Comparison of ENCODE assay signal across 8 mouse cellular contexts in genomic region chr4:144893561-144894486, GRCm38 (mm10). TPM values are rescaled to one million over a fixed set of nuclear protein-coding genes. Genes with fewer than 3 reads are reported as not detected.
A peak's percentile ranks its signal among the peaks of the same experiment; 100 is the strongest.
DNase-seq lines count a peak whose midpoint lies in the region; ATAC-seq and TF ChIP-seq lines count a peak whose summit lies in the region.

No protein-coding gene starts in this region.

- no peak for DNase-seq in layer of hippocampus, adult 2 months (ENCODE audit: low spot score in 2 of 2)
- no peak for DNase-seq in layer of hippocampus, adult 11-12 months (ENCODE audit: low spot score)
- DNase-seq in gastrocnemius, adult 2 months, result peak; percentile 73
- DNase-seq in hindbrain, postnatal 0 days (ENCODE audit: low spot score), result peak; percentile 23
- no peak for DNase-seq in liver, embryonic 14.5 days (ENCODE audit: low read depth in 3 of 3, low spot score in 3 of 3)
- peak; percentile 88 to 91 for DNase-seq in thymus, postnatal 36 days

- peak overlapping the region; percentile 65 for H3K4me3 ChIP-seq in layer of hippocampus, adult 2 months
- peak overlapping the region; percentile 80 for H3K4me3 ChIP-seq in bone marrow macrophage, adult 2 months (ENCODE audit: insufficient read depth, low read length)
- H3K4me3 ChIP-seq in gastrocnemius, adult 2 months, result peak overlapping the region; percentile 96
- H3K4me3 ChIP-seq in hindbrain, postnatal 0 days (ENCODE audit: low read length), result peak overlapping the region; percentile 63
- peak overlapping the region; percentile 56 to 59 for H3K4me3 ChIP-seq in liver, embryonic 14.5 days (ENCODE audit: insufficient read depth in 1 of 2, low read depth in 2 of 2, low read length in 2 of 2)
- peak overlapping the region; percentile 54 for H3K4me3 ChIP-seq in neural tube, embryonic 12.5 days

- WGBS in hindbrain, postnatal 0 days, result 2% methylated on average over 44 of the region's 44 CpGs
- WGBS in liver, embryonic 14.5 days (ENCODE audit: insufficient replicate concordance), result 2% methylated on average over 44 of the region's 44 CpGs
- under 1% methylated on average over 44 of the region's 44 CpGs for WGBS in neural tube, embryonic 12.5 days

- TF ChIP-seq CTCF in layer of hippocampus, adult 2 months (conservative IDR thresholded peaks at IDR 0.05), result no peak
- TF ChIP-seq CTCF in bone marrow macrophage, adult 2 months (IDR thresholded peaks at IDR 0.05; ENCODE audit: low read depth, low read length), result no peak
- no peak for TF ChIP-seq CTCF in gastrocnemius, adult 2 months (IDR thresholded peaks at IDR 0.05)
- no peak for TF ChIP-seq CTCF in hindbrain, postnatal 0 days (IDR thresholded peaks at IDR 0.05; ENCODE audit: low read depth)
- no peak for TF ChIP-seq CTCF in liver, embryonic 14.5 days (IDR thresholded peaks at IDR 0.05; ENCODE audit: low read depth)

- H3K27me3 ChIP-seq in hindbrain, postnatal 0 days (ENCODE audit: insufficient read depth, low read length), result no peaks in the 10 kb centered on the region
- H3K27me3 ChIP-seq in liver, embryonic 14.5 days (ENCODE audit: control insufficient read depth, insufficient read depth, low read length), result peaks cover 33% of the 10 kb centered on the region
- 0 out of 2 replicates have a peak, but pooled peaks cover 6% of the 10 kb centered on the region for H3K27me3 ChIP-seq in neural tube, embryonic 12.5 days (replicated peaks)

- intact Hi-C loops in gastrocnemius, adult 2 months (cut with DNase I), result loop anchor here (2.0 to 5.0 kb wide), 3 partner anchors 37 to 393 kb away; no protein-coding TSS in a partner anchor

- TF ChIP-seq EP300 in liver, embryonic 14.5 days (IDR thresholded peaks at IDR 0.05; ENCODE audit: low read depth), result no peak

- H3K4me1 ChIP-seq in bone marrow macrophage, adult 2 months (ENCODE audit: control insufficient read depth, insufficient read depth, low read length), result peaks cover 41% of the 10 kb centered on the region
- H3K4me1 ChIP-seq in hindbrain, postnatal 0 days (ENCODE audit: insufficient read depth, low read length), result peaks cover 9% of the 10 kb centered on the region; the same call in 1 of the 2 replicates
- peaks cover 0 to 8% of the 10 kb centered on the region in 2 experiments; a peak in 3 of 4 replicates for H3K4me1 ChIP-seq in liver, embryonic 14.5 days (replicated peaks; ENCODE audit: control insufficient read depth in 2 of 2, insufficient read depth in 2 of 2, low read length in 1 of 2)
- H3K4me1 ChIP-seq in neural tube, embryonic 12.5 days, result peaks cover 46% of the 10 kb centered on the region

- peak overlapping the region; percentile 56 for H3K9ac ChIP-seq in hindbrain, postnatal 0 days (replicated peaks; ENCODE audit: low read length)
- H3K9ac ChIP-seq in liver, embryonic 14.5 days (replicated peaks), result peak overlapping the region; percentile 28
- peak overlapping the region; percentile 71 for H3K9ac ChIP-seq in neural tube, embryonic 12.5 days

- no peak for TF ChIP-seq POLR2A in bone marrow macrophage, adult 2 months (IDR thresholded peaks at IDR 0.05; ENCODE audit: borderline replicate concordance, low read depth, low read length)

- H3K9me3 ChIP-seq in hindbrain, postnatal 0 days (ENCODE audit: low read length), result no peaks in the 10 kb centered on the region
- H3K9me3 ChIP-seq in liver, embryonic 14.5 days (ENCODE audit: control insufficient read depth, low read length), result no peaks in the 10 kb centered on the region
- H3K9me3 ChIP-seq in neural tube, embryonic 12.5 days, result no peaks in the 10 kb centered on the region

- peak overlapping the region; percentile 96 for H3K4me2 ChIP-seq in hindbrain, postnatal 0 days (ENCODE audit: low read depth, low read length)
- H3K4me2 ChIP-seq in liver, embryonic 14.5 days (ENCODE audit: low read depth), result peak overlapping the region; percentile 72
- peak overlapping the region; percentile 90 for H3K4me2 ChIP-seq in neural tube, embryonic 12.5 days (replicated peaks)

- H3K27ac ChIP-seq in layer of hippocampus, adult 2 months, result peak overlapping the region; percentile 85
- H3K27ac ChIP-seq in bone marrow macrophage, adult 2 months (ENCODE audit: insufficient read depth, low read depth, low read length), result peak overlapping the region; percentile 98
- peak overlapping the region; percentile 95 for H3K27ac ChIP-seq in gastrocnemius, adult 2 months
- peak overlapping the region; percentile 68 for H3K27ac ChIP-seq in hindbrain, postnatal 0 days
- no peak overlapping the region for H3K27ac ChIP-seq in liver, embryonic 14.5 days
- peak overlapping the region; percentile 20; the same call in 1 of the 2 replicates for H3K27ac ChIP-seq in neural tube, embryonic 12.5 days

- ATAC-seq in hindbrain, postnatal 0 days, result no peak
- ATAC-seq in liver, embryonic 14.5 days (ENCODE audit: insufficient read depth), result no peak
- ATAC-seq in neural tube, embryonic 12.5 days (ENCODE audit: low FRiP score, low read depth), result no peak

- H3K36me3 ChIP-seq in hindbrain, postnatal 0 days (ENCODE audit: insufficient read depth, low read length), result no peaks in the 10 kb centered on the region
- H3K36me3 ChIP-seq in liver, embryonic 14.5 days (replicated peaks; ENCODE audit: control insufficient read depth, insufficient read depth, low read depth), result no peaks in the 10 kb centered on the region
- H3K36me3 ChIP-seq in neural tube, embryonic 12.5 days, result peaks cover 3% of the 10 kb centered on the region

RNA-seq across cellular contexts. Expression of gene Dhrs3, which starts 1.2 kb away (rescaled TPM):
- 10 to 100 TPM; 26.7 to 29.0 TPM for total RNA-seq in layer of hippocampus, adult 2 months (2021)
- 661 and 687 TPM in 2 replicates for polyA plus RNA-seq in bone marrow macrophage, adult 2 months (2012; ENCODE audit: insufficient read depth, insufficient read length, missing spikeins)
- 10 to 100 TPM; 59.5 to 63.7 TPM for total RNA-seq in gastrocnemius, adult 2 months (2021)
- total RNA-seq in hindbrain, postnatal 0 days (2014; rRNA removed), result 35.5 and 40.1 TPM in 2 replicates
- polyA plus RNA-seq in hindbrain, postnatal 0 days (2015; fragmentation: Nextera tagmentation; extraction: Ambion mirVana), result 51.8 and 59.8 TPM in 2 replicates
- polyA plus RNA-seq in liver, embryonic 14.5 days (2012; rRNA removed), result 12.5 and 15.8 TPM in 2 replicates
- 21.3 and 23.9 TPM in 2 replicates for polyA plus RNA-seq in liver, embryonic 14.5 days (2014; fragmentation: Nextera tagmentation; extraction: Ambion mirVana)
- polyA plus RNA-seq in neural tube, embryonic 12.5 days (2016; fragmentation: Nextera tagmentation; extraction: Ambion mirVana), result 77.3 and 90.2 TPM in 2 replicates

Comparison
In these comparisons a context has a peak if more than half of its experiments do, and no peak if none do; other contexts are left out.
1. DNase-seq: peak in gastrocnemius, adult 2 months (single experiment), hindbrain, postnatal 0 days (single experiment) and thymus, postnatal 36 days (2 of 2); none in layer of hippocampus, adult 2 months (0 of 2), layer of hippocampus, adult 11-12 months (single experiment) and liver, embryonic 14.5 days (0 of 3).
2. Peak in every context shown above with its lines, with median percentiles within 50 percentile points of each other: H3K4me3 ChIP-seq, H3K4me2 ChIP-seq and H3K9ac ChIP-seq.